Mouse (Mus musculus) liver, embryonic 15.5 days (tissue): ENCODE measurements around the gene Sall1. TPM values are rescaled to one million over a fixed set of nuclear protein-coding genes. Genes with fewer than 3 reads are reported as not detected.

Source experiments
- ATAC-seq: fragments of 200-750 bp; cut with Nextera tagmentation; 2 replicates; pipeline ENCODE4 v1.8.0; 2017; ENCODE audit warnings: moderate number of reproducible peaks, mild to moderate bottlenecking, moderate library complexity; ENCODE audit not compliant: insufficient read depth
- H3K27ac ChIP-seq: fragments of 300-500 bp; sonication (generic); replicated peaks from 2 replicates; pipeline ENCODE4 v1.5.1; 2015; ENCODE audit warnings: mild to moderate bottlenecking, inconsistent platforms
- H3K27me3 ChIP-seq: fragments of 300-500 bp; sonication (generic); 2 replicates; pipeline ENCODE4 v1.6.1; 2015; ENCODE audit warnings: mild to moderate bottlenecking, inconsistent platforms
- H3K36me3 ChIP-seq: fragments of 300-500 bp; sonication (generic); replicated peaks from 2 replicates; pipeline ENCODE4 v1.6.1; 2015; ENCODE audit warnings: moderate library complexity, mild to moderate bottlenecking, inconsistent platforms
- H3K4me1 ChIP-seq: fragments of 300-500 bp; sonication (generic); replicated peaks from 2 replicates; pipeline ENCODE4 v1.6.1; 2015; ENCODE audit warnings: inconsistent platforms
- H3K4me2 ChIP-seq: fragments of 300-500 bp; sonication (generic); 2 replicates; pipeline ENCODE4 v1.6.1; 2015; ENCODE audit warnings: moderate library complexity, mild to moderate bottlenecking, inconsistent platforms
- H3K4me3 ChIP-seq: fragments of 300-500 bp; sonication (generic); replicated peaks from 2 replicates; pipeline ENCODE4 v1.5.1; 2015; ENCODE audit warnings: mild to moderate bottlenecking, inconsistent platforms
- H3K9ac ChIP-seq: fragments of 300-500 bp; sonication (generic); 2 replicates; pipeline ENCODE4 v1.6.1; 2015; ENCODE audit warnings: moderate library complexity, mild to moderate bottlenecking, inconsistent platforms
- H3K9me3 ChIP-seq: fragments of 300-500 bp; sonication (generic); replicated peaks from 2 replicates; pipeline ENCODE4 v1.6.1; 2016; ENCODE audit warnings: inconsistent platforms
- WGBS: fragments of 180-500 bp; shearing (Covaris S2); methylation state at CpG from one replicate; pipeline ENCODE4 v1.1.7; 2015; ENCODE audit warnings: mixed read lengths; ENCODE audit not compliant: insufficient replicate concordance; 5-methylcytosine and 5-hydroxymethylcytosine counted together
- microRNA-seq: library from miRNA; unstranded; fragments of <30 nt; microRNA quantifications from one replicate; pipeline ENCODE4, GENCODE M21; 2016
- polyA plus RNA-seq: library from polyadenylated mRNA; unstranded; fragments of >200 nt; fragmentation: Nextera tagmentation; extraction: Ambion mirVana; gene quantifications from 2 replicates; pipeline ENCODE4 v1.2.1, GENCODE M21; 2015

The Sall1 gene
- polyA plus RNA-seq, 1 experiment from 2014 or later, result 0.99 TPM

GRCm38 (mm10) chr8:88991176-88991575 is 52.8 kb downstream of the Sall1 start:
- Histone ChIP-seq H3K27me3 (no peaks in the 10 kb centered on the region), H3K4me1 (0 out of 2 replicates have a peak, but pooled peaks cover 4% of the 10 kb centered on the region), H3K9me3 (no peaks in the 10 kb centered on the region), H3K4me2 (no peak overlapping the region), H3K4me3 (no peak overlapping the region), H3K27ac (no peak overlapping the region), H3K9ac (no peak overlapping the region), H3K36me3 (no peaks in the 10 kb centered on the region)
- ATAC-seq, result no peak
- WGBS, result 40% methylated on average over 5 of the region's 5 CpGs

- no peaks in the 10 kb centered on the region for H3K36me3 ChIP-seq
- no peaks in the 10 kb centered on the region for H3K27me3 ChIP-seq
- ATAC-seq, result no peak
- WGBS, result 56% methylated on average over 3 of the region's 3 CpGs
- H3K9me3 ChIP-seq, result no peaks in the 10 kb centered on the region
- no peak overlapping the region for H3K27ac ChIP-seq
- H3K9ac ChIP-seq, result no peak overlapping the region
- no peak overlapping the region for H3K4me2 ChIP-seq
- no peak overlapping the region for H3K4me3 ChIP-seq
- 0 out of 2 replicates have a peak, but pooled peaks cover 4% of the 10 kb centered on the region for H3K4me1 ChIP-seq
Measured at GRCm38 (mm10) chr8:88989002-88989401, 55.0 kb downstream of the Sall1 start.

- Histone ChIP-seq H3K27me3 (no peaks in the 10 kb centered on the region), H3K4me3 (no peak overlapping the region), H3K4me1 (no peaks in the 10 kb centered on the region), H3K9ac (no peak overlapping the region), H3K36me3 (no peaks in the 10 kb centered on the region), H3K9me3 (no peaks in the 10 kb centered on the region), H3K4me2 (no peak overlapping the region), H3K27ac (no peak overlapping the region)
- WGBS, result 36% methylated on average over 5 of the region's 5 CpGs
- ATAC-seq, result no peak
Measured at GRCm38 (mm10) chr8:88983468-88983867, 60.5 kb downstream of the Sall1 start.

Small RNA genes within 50 kb of the gene (microRNA-seq; reads per million reads assigned to microRNA genes)
- gene Mir8110, result not detected
